Mouse (Mus musculus) G1E (cell line): ENCODE results near the gene Fam83c. TPM values are rescaled to one million over a fixed set of nuclear protein-coding genes. Genes with fewer than 3 reads are reported as not detected.

ENCODE experiments used
- ATAC-seq: 2 replicates; pipeline ENCODE4 v1.8.0; 2016; ENCODE audit warnings: mild to moderate bottlenecking; ENCODE audit not compliant: insufficient number of reproducible peaks, poor library complexity, low FRiP score, severe bottlenecking; ENCODE audit errors: extremely low read depth
- DNase-seq: peaks from one replicate; pipeline ENCODE4 v3.0.0; 2012; ENCODE audit warnings: low spot score
- H3K27me3 ChIP-seq: 2 replicates; pipeline ENCODE4 v1.6.1; 2012; ENCODE audit warnings: mild to moderate bottlenecking, low read length, inconsistent platforms; ENCODE audit not compliant: insufficient read depth
- H3K36me3 ChIP-seq: replicated peaks from 2 replicates; pipeline ENCODE3; 2012; ENCODE audit warnings: mild to moderate bottlenecking, inconsistent platforms
- H3K4me1 ChIP-seq: 2 replicates; pipeline ENCODE4 v1.6.1; 2012; ENCODE audit warnings: low read depth, low read length, inconsistent platforms, mixed read lengths; ENCODE audit not compliant: insufficient read depth
- H3K4me3 ChIP-seq: 2 replicates; pipeline ENCODE4 v1.5.1; 2012; ENCODE audit warnings: low read depth, mild to moderate bottlenecking, inconsistent platforms, low read length, moderate library complexity, mixed read lengths
- H3K9me3 ChIP-seq: replicated peaks from 2 replicates; pipeline ENCODE4 v1.6.1; 2012; ENCODE audit warnings: inconsistent platforms
- CTCF ChIP-seq: IDR thresholded peaks from 2 replicates; pipeline ENCODE4 v1.5.1; 2012; ENCODE audit warnings: low read depth, low read length, inconsistent platforms, mixed read lengths
- GATA1 ChIP-seq: IDR thresholded peaks from 2 replicates; pipeline ENCODE4 v1.6.1; 2012; ENCODE audit warnings: borderline replicate concordance, low read length, inconsistent platforms, mixed read lengths
- GATA2 ChIP-seq: IDR thresholded peaks from 2 replicates; pipeline ENCODE4 v1.6.1; 2012; ENCODE audit warnings: low read depth, low read length, inconsistent platforms, borderline replicate concordance
- POLR2AphosphoS5 ChIP-seq: IDR thresholded peaks from 2 replicates; pipeline ENCODE4 v1.6.1; 2012; ENCODE audit warnings: low read depth, low read length, inconsistent platforms; ENCODE audit not compliant: insufficient replicate concordance
- TAL1 ChIP-seq: conservative IDR thresholded peaks from 2 replicates; pipeline ENCODE4 v1.6.1; 2012; ENCODE audit warnings: low read depth, low read length, inconsistent platforms, mixed read lengths
- polyA plus RNA-seq: library from polyadenylated mRNA; stranded (reverse); fragments of >175 nt; gene quantifications from 2 replicates; pipeline ENCODE4 v1.2.3, GENCODE M21; 2012
- total RNA-seq, 2 experiments: library from RNA; stranded (forward) in 1 of 2; stranded (reverse) in 1 of 2; fragments of 200-1000 nt in 1 of 2; fragments of >200 nt in 1 of 2; fragmentation: Nextera tagmentation in 1 of 2; gene quantifications; 2 replicates each; pipeline ENCODE4 v1.2.3; 2014 to 2017

The Fam83c gene
- total and polyA plus RNA-seq, 3 experiments, result 0.22 TPM; not detected in 2

- H3K4me3 ChIP-seq, result no peak overlapping the region
- H3K4me1 ChIP-seq, result no peaks in the 10 kb centered on the region
- H3K9me3 ChIP-seq, result no peaks in the 10 kb centered on the region
- ATAC-seq (no peak), DNase-seq (no peak)
- no peak for TF ChIP-seq CTCF
- no peak for TF ChIP-seq TAL1
- TF ChIP-seq GATA1, result no peak
- TF ChIP-seq POLR2AphosphoS5, result no peak
- no peak for TF ChIP-seq GATA2
- peaks cover 94% of the 10 kb centered on the region for H3K36me3 ChIP-seq
- H3K27me3 ChIP-seq, result no peaks in the 10 kb centered on the region
Measured at GRCm38 (mm10) chr2:155869772-155870171, 35.1 kb upstream of the Fam83c start.

GRCm38 (mm10) chr2:155868320-155868719, 33.7 kb upstream of the Fam83c start:
- Histone ChIP-seq H3K27me3 (no peaks in the 10 kb centered on the region), H3K9me3 (no peaks in the 10 kb centered on the region), H3K36me3 (peaks cover 94% of the 10 kb centered on the region), H3K4me3 (no peak overlapping the region), H3K4me1 (no peaks in the 10 kb centered on the region)
- no peak for ATAC-seq
- no peak for TF ChIP-seq GATA1
- TF ChIP-seq CTCF, result no peak
- TF ChIP-seq POLR2AphosphoS5, result no peak
- TF ChIP-seq GATA2, result no peak
- no peak for TF ChIP-seq TAL1
- no peak for DNase-seq

GRCm38 (mm10) chr2:155863301-155863867, 28.7 kb upstream of the Fam83c start:
- ATAC-seq (no peak), DNase-seq (no peak)
- no peaks in the 10 kb centered on the region for H3K4me1 ChIP-seq
- TF ChIP-seq POLR2AphosphoS5 (no peak), CTCF (no peak), TAL1 (no peak), GATA1 (no peak), GATA2 (no peak)
- H3K36me3 ChIP-seq, result peaks cover 89% of the 10 kb centered on the region
- no peaks in the 10 kb centered on the region for H3K9me3 ChIP-seq
- no peaks in the 10 kb centered on the region for H3K27me3 ChIP-seq
- no peak overlapping the region for H3K4me3 ChIP-seq

GRCm38 (mm10) chr2:155862573-155863300, 28.1 kb upstream of the Fam83c start:
- H3K9me3 ChIP-seq, result no peaks in the 10 kb centered on the region
- H3K4me3 ChIP-seq, result no peak overlapping the region

GRCm38 (mm10) chr2:155861581-155861980, 26.9 kb upstream of the Fam83c start:
- no peak for DNase-seq
- TF ChIP-seq GATA1 (no peak), POLR2AphosphoS5 (no peak)
- H3K36me3 ChIP-seq, result peaks cover 90% of the 10 kb centered on the region
- H3K9me3 ChIP-seq, result no peaks in the 10 kb centered on the region
- no peaks in the 10 kb centered on the region for H3K4me1 ChIP-seq
- no peak overlapping the region for H3K4me3 ChIP-seq
- H3K27me3 ChIP-seq, result no peaks in the 10 kb centered on the region
- no peak for ATAC-seq

More at GRCm38 (mm10) chr2:155862573-155863300, 28.1 kb upstream of the Fam83c start:
- no peak for ATAC-seq
- TF ChIP-seq POLR2AphosphoS5, result no peak
- H3K27me3 ChIP-seq, result no peaks in the 10 kb centered on the region
- H3K36me3 ChIP-seq, result peaks cover 90% of the 10 kb centered on the region
- H3K4me1 ChIP-seq, result no peaks in the 10 kb centered on the region
- DNase-seq, result no peak

- Histone ChIP-seq H3K4me1 (no peaks in the 10 kb centered on the region), H3K9me3 (no peaks in the 10 kb centered on the region), H3K36me3 (peaks cover 88% of the 10 kb centered on the region), H3K27me3 (no peaks in the 10 kb centered on the region), H3K4me3 (no peak overlapping the region)
- no peak for TF ChIP-seq POLR2AphosphoS5
- no peak for TF ChIP-seq TAL1
- ATAC-seq (no peak), DNase-seq (no peak)
Measured at GRCm38 (mm10) chr2:155860102-155860501, 25.4 kb upstream of the Fam83c start.

- Histone ChIP-seq H3K36me3 (peaks cover 96% of the 10 kb centered on the region), H3K4me3 (no peak overlapping the region), H3K4me1 (peaks cover 9% of the 10 kb centered on the region; the same call in 1 of the 2 replicates), H3K27me3 (no peaks in the 10 kb centered on the region), H3K9me3 (no peaks in the 10 kb centered on the region)
- DNase-seq (no peak), ATAC-seq (no peak)
- TF ChIP-seq TAL1 (no peak), POLR2AphosphoS5 (no peak), GATA2 (no peak), GATA1 (no peak), CTCF (no peak)
Measured at GRCm38 (mm10) chr2:155852536-155852935, 17.9 kb upstream of the Fam83c start.
